Mouse (Mus musculus): ENCODE measurements around the gene Ripk4. TPM values are rescaled to one million over a fixed set of nuclear protein-coding genes. Genes with fewer than 3 reads are reported as not detected.

Ripk4 gene
- polyA plus RNA-seq, 1 experiment from 2014 or later: 0.94 TPM

- peak; percentile 35; the same call in 1 of the 2 replicates for ATAC-seq (ENCODE audit: low FRiP score)
- 34% methylated on average over 15 of the region's 15 CpGs for WGBS
- H3K27ac ChIP-seq (ENCODE audit: low read depth, low read length): no peak overlapping the region
- no peak overlapping the region for H3K4me3 ChIP-seq (ENCODE audit: low read depth, low read length)
- H3K9ac ChIP-seq (ENCODE audit: low read length): no peak overlapping the region
- DNase-seq (ENCODE audit: low spot score, missing footprints): peak; percentile 98
- H3K36me3 ChIP-seq (ENCODE audit: control insufficient read depth, insufficient read depth, low read length): no peaks in the 10 kb centered on the region
- no peak overlapping the region for H3K4me2 ChIP-seq
- no peaks in the 10 kb centered on the region for H3K9me3 ChIP-seq (ENCODE audit: control insufficient read depth, low read length)
- no peaks in the 10 kb centered on the region for H3K4me1 ChIP-seq (ENCODE audit: control insufficient read depth, insufficient read depth, low read length)
- no peaks in the 10 kb centered on the region for H3K27me3 ChIP-seq (ENCODE audit: control insufficient read depth, insufficient read depth, low read length)
These were observed 14.9 kb upstream of the Ripk4 start for GRCm38 (mm10) chr16:97778353-97779025.

GRCm38 (mm10) chr16:97766501-97766900 lies 2.9 kb upstream of the Ripk4 start:
- H3K4me3 ChIP-seq (ENCODE audit: low read depth, low read length): no peak overlapping the region
- H3K9me3 ChIP-seq (ENCODE audit: control insufficient read depth, low read length): no peaks in the 10 kb centered on the region
- no peaks in the 10 kb centered on the region for H3K36me3 ChIP-seq (ENCODE audit: control insufficient read depth, insufficient read depth, low read length)
- no peak overlapping the region for H3K27ac ChIP-seq (ENCODE audit: low read depth, low read length)
- H3K4me1 ChIP-seq (ENCODE audit: control insufficient read depth, insufficient read depth, low read length): peaks cover 11% of the 10 kb centered on the region
- H3K9ac ChIP-seq (ENCODE audit: low read length): no peak overlapping the region
- H3K27me3 ChIP-seq (ENCODE audit: control insufficient read depth, insufficient read depth, low read length): peaks cover 40% of the 10 kb centered on the region
- DNase-seq (ENCODE audit: low spot score, missing footprints): no peak
- H3K4me2 ChIP-seq: no peak overlapping the region
- 45% methylated on average over 3 of the region's 3 CpGs for WGBS
- no peak for ATAC-seq (ENCODE audit: low FRiP score)

GRCm38 (mm10) chr16:97764626-97765025 lies 1.0 kb upstream of the Ripk4 start:
- H3K27me3 ChIP-seq (ENCODE audit: control insufficient read depth, insufficient read depth, low read length): peaks cover 40% of the 10 kb centered on the region
- peaks cover 11% of the 10 kb centered on the region for H3K4me1 ChIP-seq (ENCODE audit: control insufficient read depth, insufficient read depth, low read length)
- ATAC-seq (ENCODE audit: low FRiP score) (no peak), DNase-seq (ENCODE audit: low spot score, missing footprints) (peak; percentile 83)
- H3K27ac ChIP-seq (ENCODE audit: low read depth, low read length): no peak overlapping the region
- H3K9me3 ChIP-seq (ENCODE audit: control insufficient read depth, low read length): no peaks in the 10 kb centered on the region
- no peak overlapping the region for H3K4me2 ChIP-seq
- H3K4me3 ChIP-seq (ENCODE audit: low read depth, low read length): no peak overlapping the region
- no peak overlapping the region for H3K9ac ChIP-seq (ENCODE audit: low read length)
- WGBS: 69% methylated on average over 2 of the region's 2 CpGs
- no peaks in the 10 kb centered on the region for H3K36me3 ChIP-seq (ENCODE audit: control insufficient read depth, insufficient read depth, low read length)

- DNase-seq (ENCODE audit: low spot score, missing footprints): no peak
- Histone ChIP-seq H3K4me3 (ENCODE audit: low read depth, low read length) (peak overlapping the region; percentile 41), H3K27ac (ENCODE audit: low read depth, low read length) (no peak overlapping the region), H3K9me3 (ENCODE audit: control insufficient read depth, low read length) (no peaks in the 10 kb centered on the region), H3K9ac (ENCODE audit: low read length) (no peak overlapping the region), H3K27me3 (ENCODE audit: control insufficient read depth, insufficient read depth, low read length) (peaks cover 40% of the 10 kb centered on the region), H3K4me1 (ENCODE audit: control insufficient read depth, insufficient read depth, low read length) (peaks cover 11% of the 10 kb centered on the region), H3K4me2 (peak overlapping the region; percentile 72), H3K36me3 (ENCODE audit: control insufficient read depth, insufficient read depth, low read length) (no peaks in the 10 kb centered on the region)
- 6% methylated on average over 13 of the region's 13 CpGs for WGBS
- no peak for ATAC-seq (ENCODE audit: low FRiP score)
These were observed 378 bp upstream of the Ripk4 start for GRCm38 (mm10) chr16:97763990-97764340.

- peak; percentile 82 for DNase-seq (ENCODE audit: low spot score, missing footprints)
- no peak overlapping the region for H3K27ac ChIP-seq (ENCODE audit: low read depth, low read length)
- no peaks in the 10 kb centered on the region for H3K36me3 ChIP-seq (ENCODE audit: control insufficient read depth, insufficient read depth, low read length)
- H3K4me1 ChIP-seq (ENCODE audit: control insufficient read depth, insufficient read depth, low read length): peaks cover 11% of the 10 kb centered on the region
- H3K9ac ChIP-seq (ENCODE audit: low read length): no peak overlapping the region
- peaks cover 40% of the 10 kb centered on the region for H3K27me3 ChIP-seq (ENCODE audit: control insufficient read depth, insufficient read depth, low read length)
- H3K4me3 ChIP-seq (ENCODE audit: low read depth, low read length): no peak overlapping the region
- WGBS: 42% methylated on average over 2 of the region's 2 CpGs
- H3K9me3 ChIP-seq (ENCODE audit: control insufficient read depth, low read length): no peaks in the 10 kb centered on the region
- H3K4me2 ChIP-seq: no peak overlapping the region
- no peak for ATAC-seq (ENCODE audit: low FRiP score)
These were observed 1.8 kb downstream of the Ripk4 start for GRCm38 (mm10) chr16:97761782-97762181.

- H3K4me1 ChIP-seq (ENCODE audit: control insufficient read depth, insufficient read depth, low read length): peaks cover 11% of the 10 kb centered on the region
- H3K27me3 ChIP-seq (ENCODE audit: control insufficient read depth, insufficient read depth, low read length): peaks cover 30% of the 10 kb centered on the region
- no peak overlapping the region for H3K4me2 ChIP-seq
- H3K9ac ChIP-seq (ENCODE audit: low read length): no peak overlapping the region
- no peaks in the 10 kb centered on the region for H3K36me3 ChIP-seq (ENCODE audit: control insufficient read depth, insufficient read depth, low read length)
- H3K27ac ChIP-seq (ENCODE audit: low read depth, low read length): no peak overlapping the region
- DNase-seq (ENCODE audit: low spot score, missing footprints) (peak; percentile 66), ATAC-seq (ENCODE audit: low FRiP score) (no peak)
- no peaks in the 10 kb centered on the region for H3K9me3 ChIP-seq (ENCODE audit: control insufficient read depth, low read length)
- no peak overlapping the region for H3K4me3 ChIP-seq (ENCODE audit: low read depth, low read length)
- 18% methylated on average over 3 of the region's 3 CpGs for WGBS
These were observed 3.9 kb downstream of the Ripk4 start for GRCm38 (mm10) chr16:97759681-97760080.

- Histone ChIP-seq H3K36me3 (ENCODE audit: control insufficient read depth, insufficient read depth, low read length) (no peaks in the 10 kb centered on the region), H3K4me1 (ENCODE audit: control insufficient read depth, insufficient read depth, low read length) (peaks cover 6% of the 10 kb centered on the region), H3K27me3 (ENCODE audit: control insufficient read depth, insufficient read depth, low read length) (peaks cover 16% of the 10 kb centered on the region), H3K4me3 (ENCODE audit: low read depth, low read length) (no peak overlapping the region), H3K4me2 (no peak overlapping the region), H3K27ac (ENCODE audit: low read depth, low read length) (no peak overlapping the region), H3K9ac (ENCODE audit: low read length) (no peak overlapping the region), H3K9me3 (ENCODE audit: control insufficient read depth, low read length) (no peaks in the 10 kb centered on the region)
- no peak for DNase-seq (ENCODE audit: low spot score, missing footprints)
- WGBS: 85% methylated on average over 2 of the region's 2 CpGs
- ATAC-seq (ENCODE audit: low FRiP score): no peak
These were observed 5.3 kb downstream of the Ripk4 start for GRCm38 (mm10) chr16:97758288-97758687.

- H3K4me1 ChIP-seq (ENCODE audit: control insufficient read depth, insufficient read depth, low read length): no peaks in the 10 kb centered on the region
- no peaks in the 10 kb centered on the region for H3K27me3 ChIP-seq (ENCODE audit: control insufficient read depth, insufficient read depth, low read length)
- no peaks in the 10 kb centered on the region for H3K9me3 ChIP-seq (ENCODE audit: control insufficient read depth, low read length)
- ATAC-seq (ENCODE audit: low FRiP score) (no peak), DNase-seq (ENCODE audit: low spot score, missing footprints) (no peak)
- 83% methylated on average over 2 of the region's 2 CpGs for WGBS
- no peak overlapping the region for H3K4me2 ChIP-seq
- no peak overlapping the region for H3K9ac ChIP-seq (ENCODE audit: low read length)
- no peak overlapping the region for H3K27ac ChIP-seq (ENCODE audit: low read depth, low read length)
- no peaks in the 10 kb centered on the region for H3K36me3 ChIP-seq (ENCODE audit: control insufficient read depth, insufficient read depth, low read length)
- no peak overlapping the region for H3K4me3 ChIP-seq (ENCODE audit: low read depth, low read length)
These were observed 7.1 kb downstream of the Ripk4 start for GRCm38 (mm10) chr16:97756460-97756859.

GRCm38 (mm10) chr16:97752316-97752941 lies 11.2 kb downstream of the Ripk4 start:
- no peak overlapping the region for H3K4me2 ChIP-seq
- no peaks in the 10 kb centered on the region for H3K27me3 ChIP-seq (ENCODE audit: control insufficient read depth, insufficient read depth, low read length)
- no peak for DNase-seq (ENCODE audit: low spot score, missing footprints)
- no peaks in the 10 kb centered on the region for H3K4me1 ChIP-seq (ENCODE audit: control insufficient read depth, insufficient read depth, low read length)
- H3K36me3 ChIP-seq (ENCODE audit: control insufficient read depth, insufficient read depth, low read length): no peaks in the 10 kb centered on the region
- no peaks in the 10 kb centered on the region for H3K9me3 ChIP-seq (ENCODE audit: control insufficient read depth, low read length)
- no peak for ATAC-seq (ENCODE audit: low FRiP score)
- no peak overlapping the region for H3K9ac ChIP-seq (ENCODE audit: low read length)
- 92% methylated on average over 3 of the region's 3 CpGs for WGBS
- no peak overlapping the region for H3K27ac ChIP-seq (ENCODE audit: low read depth, low read length)
- no peak overlapping the region for H3K4me3 ChIP-seq (ENCODE audit: low read depth, low read length)
